Mouse (Mus musculus) forelimb bud, embryonic 11.5 days (tissue): ENCODE data around the gene Cdk8.
A peak's percentile ranks its signal among the peaks of the same experiment; 100 is the strongest.
"Not testable (repeated sequence)": the region's sequence is repeated elsewhere in the genome, so short reads cannot be mapped to it uniquely, and the experiment has no call there.

Source experiments
- DNase-seq: peaks from one replicate; pipeline ENCODE4 v3.0.0-alpha.2; 2012; ENCODE audit warnings: low read depth, low spot score

Gene Cdk8

DNA sequence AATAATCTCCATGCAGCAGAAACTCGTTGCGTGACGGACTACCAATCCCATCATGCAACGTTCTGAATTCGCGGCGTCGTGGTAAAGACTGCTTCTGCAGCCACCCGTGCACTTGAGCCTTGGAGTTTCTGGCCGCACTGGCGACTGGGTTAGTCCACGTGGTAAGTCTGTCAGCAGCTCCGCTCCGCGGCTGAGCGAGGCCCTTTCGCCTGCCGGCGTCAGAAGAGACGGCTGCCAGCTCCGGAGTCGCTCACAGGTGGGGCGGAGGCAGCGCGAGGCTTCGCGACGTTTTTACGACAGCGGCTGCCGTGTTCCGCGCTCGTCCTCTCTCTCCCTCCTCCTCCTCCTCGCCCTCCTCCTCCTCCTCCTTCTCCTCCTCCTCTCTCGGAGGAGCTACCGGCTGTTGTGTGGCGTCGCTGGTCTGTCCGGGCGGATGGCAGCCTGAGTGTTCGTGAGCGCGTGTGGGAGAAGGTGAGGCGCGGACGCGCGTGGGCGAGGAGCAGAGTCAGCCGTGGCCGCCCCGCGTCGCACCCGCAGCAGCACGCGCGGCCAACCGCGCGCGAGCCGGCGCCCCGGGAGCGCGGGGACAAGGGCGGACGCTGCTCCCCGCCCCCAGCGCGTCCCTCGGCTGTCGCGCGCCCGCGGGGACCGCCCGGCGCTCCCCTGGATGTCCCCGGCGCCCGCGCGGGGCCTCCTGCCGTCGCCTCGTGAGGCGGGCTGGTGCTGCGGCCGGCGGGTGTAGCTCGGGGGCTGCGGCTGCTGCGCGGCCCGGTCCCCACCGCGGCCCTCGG lies at the start of gene Cdk8:
Gene Cdk8, plus strand, starts transcription at position 367 of the 791 bp plus-strand sequence.
- DNase-seq: peak; percentile 95

DNA sequence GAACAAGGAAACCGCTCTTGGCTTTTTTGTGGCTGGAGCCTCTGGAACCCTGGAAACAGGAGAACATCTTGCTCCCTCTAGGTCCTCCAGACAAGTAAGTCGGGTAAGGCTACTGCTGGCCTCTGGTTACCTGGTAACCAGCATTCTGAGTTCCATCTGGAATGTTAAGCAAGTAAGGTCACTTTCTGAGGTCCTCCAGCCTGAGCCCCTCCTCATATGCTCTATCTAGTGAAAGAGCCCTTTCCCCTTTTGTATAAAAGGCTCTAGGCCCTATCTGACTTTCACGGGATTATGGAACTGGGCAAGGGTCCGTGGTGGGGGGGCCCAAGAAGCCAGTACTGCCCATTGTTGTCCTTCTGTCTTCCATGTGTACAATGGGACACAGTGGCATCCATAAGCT lies 45.8 kb upstream of the Cdk8 start, which contains the start of gene 1700001J03Rik:
Gene 1700001J03Rik, minus strand, starts transcription at position 101 of the 400 bp plus-strand sequence.
- DNase-seq: not testable (repeated sequence)

DNA sequence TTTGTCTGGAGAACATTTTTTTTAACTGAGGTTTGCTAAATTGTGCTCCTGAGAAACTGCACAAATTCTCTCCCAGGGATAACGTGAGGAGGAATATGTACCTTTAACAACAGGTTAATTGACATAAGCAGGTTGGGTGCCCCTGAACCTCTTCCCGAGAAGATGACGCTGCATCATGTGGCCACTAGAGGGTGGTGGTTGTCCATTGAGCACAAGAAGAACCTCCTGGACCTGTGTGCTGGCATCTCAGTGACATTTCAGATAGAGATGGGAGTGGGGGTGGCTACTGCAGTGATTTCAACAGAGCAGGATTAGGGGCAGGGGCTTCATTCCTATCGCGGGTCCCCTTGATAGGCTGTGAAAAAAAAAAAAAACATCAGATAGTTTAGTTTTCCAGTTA lies 43.6 kb upstream of the Cdk8 start:
- not testable (repeated sequence) for DNase-seq

DNA sequence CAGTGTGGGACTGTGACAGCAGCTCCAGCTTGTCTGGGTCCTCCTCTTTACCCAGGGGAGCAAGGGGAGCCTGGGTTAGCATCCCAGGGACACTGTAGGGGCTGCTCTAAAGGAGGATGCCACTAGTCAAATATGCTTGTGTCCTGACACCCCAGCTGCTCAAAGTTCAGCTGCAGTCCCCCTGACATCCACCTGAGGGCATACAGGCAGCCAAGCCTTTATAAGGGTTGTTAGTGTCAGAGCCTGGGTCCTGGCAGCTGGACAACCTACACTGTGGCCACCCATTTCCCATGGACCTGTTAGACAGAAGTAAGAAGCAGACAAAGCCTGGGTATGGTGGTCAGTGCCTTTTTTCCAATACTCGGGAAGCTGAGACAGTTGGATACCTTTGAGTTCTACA lies 42.9 kb upstream of the Cdk8 start:
- no peak for DNase-seq

DNA sequence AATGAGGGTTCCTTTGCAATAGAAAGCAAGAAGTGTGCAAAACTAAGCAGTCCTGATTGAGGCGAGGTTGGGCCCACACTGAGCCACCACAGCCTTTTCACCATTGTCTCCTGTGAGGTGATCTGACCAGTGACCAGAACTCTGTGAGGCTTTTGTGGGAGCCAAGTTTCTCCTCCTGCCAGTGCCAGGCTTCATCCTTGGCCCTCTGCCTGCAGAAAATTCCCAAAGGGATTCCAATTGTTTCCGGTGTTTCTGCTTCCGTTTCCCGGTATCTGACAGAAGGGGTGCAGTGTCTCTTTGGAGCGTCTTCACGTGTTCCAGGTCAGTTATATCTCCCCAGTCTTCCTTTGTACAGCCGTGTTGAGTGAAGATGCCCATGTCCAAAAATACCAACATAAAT lies 42.3 kb upstream of the Cdk8 start:
- DNase-seq: no peak

DNA sequence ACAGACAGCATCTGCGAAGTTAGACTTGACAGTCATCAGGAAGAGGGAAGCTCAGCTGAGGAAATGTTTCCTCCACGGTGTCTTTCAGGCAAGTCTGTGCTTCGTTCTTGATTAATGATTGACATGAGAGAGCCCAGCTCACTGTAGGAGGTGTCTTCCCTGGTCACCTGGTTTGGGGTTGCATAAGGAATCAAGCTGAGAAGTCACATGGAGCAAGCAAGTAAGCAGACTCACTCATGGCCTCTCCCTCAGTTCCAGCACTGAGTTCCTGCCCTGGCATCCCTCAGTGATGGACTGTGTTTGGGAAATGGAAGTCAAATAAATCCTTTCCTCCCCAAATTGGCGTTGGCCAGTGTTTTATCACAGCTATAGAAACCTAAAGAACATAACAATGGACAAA lies 40.9 kb upstream of the Cdk8 start:
- no peak for DNase-seq

DNA sequence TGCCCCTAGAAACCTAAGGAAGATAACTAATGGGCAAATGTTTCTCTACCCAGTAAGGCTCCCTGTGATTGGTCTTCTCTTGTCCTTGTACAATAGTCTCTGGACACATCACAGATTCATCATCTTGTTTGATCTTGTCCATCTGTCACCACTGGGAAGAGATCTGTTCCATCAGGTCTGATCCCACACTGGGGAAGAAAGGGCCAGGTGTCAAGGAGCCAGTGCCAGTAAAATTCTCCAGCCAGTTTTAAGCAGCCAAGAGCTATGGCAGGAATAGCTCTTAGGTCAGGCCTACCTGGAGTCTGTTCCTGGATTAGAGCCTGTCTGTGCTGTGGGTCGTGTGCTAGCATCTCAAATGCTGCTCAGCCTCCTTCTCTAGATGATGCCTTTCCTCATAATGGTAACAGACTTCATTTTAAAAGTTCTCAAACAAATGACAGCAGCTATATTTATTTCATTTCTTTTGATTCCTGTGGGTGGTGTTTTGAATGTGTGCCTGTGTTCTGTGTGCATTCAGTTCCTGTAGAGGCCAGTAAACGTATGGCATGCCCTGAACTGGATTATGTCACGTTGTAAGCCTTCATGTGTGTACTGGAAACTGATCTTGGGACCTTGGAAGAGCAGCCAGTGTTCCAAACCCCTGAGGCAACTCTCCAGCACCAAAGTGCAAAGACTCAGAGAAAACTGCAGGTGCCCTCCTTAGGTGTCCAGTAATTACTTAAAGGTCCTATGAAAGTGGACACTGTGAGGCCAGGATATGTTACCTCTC lies 40.3 kb upstream of the Cdk8 start:
- no peak for DNase-seq

DNA sequence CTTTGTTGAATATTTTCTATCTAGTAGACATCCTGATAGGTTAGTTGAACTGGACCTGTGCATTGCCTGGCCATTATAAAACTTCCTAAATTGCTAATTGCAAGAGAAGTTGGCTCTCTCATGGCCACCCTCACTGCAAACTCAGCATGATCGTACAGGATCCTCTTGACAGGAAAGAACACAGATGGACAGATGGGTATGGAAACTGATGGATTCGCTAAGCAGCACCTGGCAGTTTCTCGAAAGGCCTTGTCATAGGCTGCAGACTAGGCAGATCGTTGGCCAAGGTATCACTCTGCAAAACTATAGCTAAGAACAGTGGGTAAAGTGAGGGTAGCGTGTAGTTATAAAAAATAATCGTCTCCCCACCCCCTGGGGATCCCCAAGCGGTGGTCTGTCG lies 37.7 kb upstream of the Cdk8 start:
- no peak for DNase-seq

DNA sequence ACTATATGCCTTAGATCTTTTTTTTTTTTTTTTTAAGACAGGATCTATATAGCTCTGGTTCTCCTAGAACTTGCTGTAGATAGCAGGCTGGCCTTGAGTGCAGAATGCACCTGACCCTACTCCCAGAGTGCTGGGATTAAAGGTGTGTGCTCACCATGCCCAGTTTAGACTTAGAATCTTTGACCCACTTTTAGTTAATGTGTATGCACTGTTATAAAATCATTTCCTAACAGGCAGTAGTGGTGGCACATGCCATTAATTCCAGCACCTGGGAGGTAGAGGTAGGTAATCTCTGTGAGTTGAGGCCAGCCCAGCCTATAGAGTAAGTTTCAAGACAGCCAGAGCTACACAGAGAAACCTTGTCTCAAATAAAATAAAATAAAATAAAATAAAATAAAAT lies 32.0 kb upstream of the Cdk8 start:
- no peak for DNase-seq

DNA sequence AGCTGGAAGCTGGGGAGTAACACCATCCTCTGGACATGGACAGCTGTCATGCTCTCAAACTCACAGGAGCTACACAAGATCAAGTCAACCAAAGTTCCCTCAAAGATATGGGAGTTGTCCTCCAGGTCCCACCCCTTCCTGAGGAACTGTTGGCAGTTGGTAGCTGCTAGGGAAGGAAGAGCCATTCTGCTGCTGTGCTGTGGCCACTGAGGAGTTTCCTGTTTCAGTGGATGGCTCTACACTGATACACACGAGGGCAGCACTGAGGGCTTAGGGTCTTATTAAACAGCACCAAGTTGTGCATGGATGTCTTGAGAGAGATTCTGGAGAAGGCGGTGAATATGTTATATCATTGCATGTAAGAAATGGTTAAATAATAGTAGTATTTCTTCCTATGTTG lies 31.5 kb upstream of the Cdk8 start:
- DNase-seq: no peak

DNA sequence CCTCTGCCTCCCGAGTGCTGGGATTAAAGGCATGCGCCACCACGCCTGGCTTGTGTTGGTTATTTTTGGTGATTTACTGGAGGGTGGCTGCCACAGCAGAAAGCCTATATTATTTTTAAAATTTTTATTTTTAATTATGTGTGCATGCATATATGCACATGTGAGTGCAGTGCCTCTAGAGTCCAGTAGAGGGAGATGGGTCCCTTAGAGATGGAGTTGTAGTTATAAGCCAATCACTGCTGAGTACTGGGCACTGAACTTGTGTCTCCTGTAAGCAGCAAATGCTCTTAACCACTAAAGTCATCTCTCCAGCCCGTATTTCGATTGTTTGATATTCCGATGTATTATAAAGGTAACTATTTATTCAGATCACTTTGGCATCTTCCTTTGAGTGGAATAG lies 30.4 kb upstream of the Cdk8 start:
- no peak for DNase-seq

DNA sequence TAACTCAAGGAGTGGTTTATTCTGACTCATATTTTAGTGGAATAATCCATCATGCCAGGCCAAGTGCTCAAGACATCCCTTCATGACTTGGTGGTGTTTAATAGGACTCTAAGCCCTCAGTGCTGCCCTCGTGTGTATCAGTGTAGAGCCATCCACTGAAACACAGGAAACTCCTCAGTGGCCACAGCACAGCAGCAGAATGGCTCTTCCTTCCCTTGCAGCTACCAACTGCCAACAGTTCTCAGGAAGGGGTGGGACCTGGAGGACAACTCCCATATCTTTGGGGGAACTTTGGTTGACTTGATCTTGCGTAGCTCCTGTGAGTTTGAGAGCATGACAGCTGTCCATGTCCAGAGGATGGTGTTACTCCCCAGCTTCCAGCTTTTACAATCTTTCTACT lies 27.1 kb upstream of the Cdk8 start:
- no peak for DNase-seq

DNA sequence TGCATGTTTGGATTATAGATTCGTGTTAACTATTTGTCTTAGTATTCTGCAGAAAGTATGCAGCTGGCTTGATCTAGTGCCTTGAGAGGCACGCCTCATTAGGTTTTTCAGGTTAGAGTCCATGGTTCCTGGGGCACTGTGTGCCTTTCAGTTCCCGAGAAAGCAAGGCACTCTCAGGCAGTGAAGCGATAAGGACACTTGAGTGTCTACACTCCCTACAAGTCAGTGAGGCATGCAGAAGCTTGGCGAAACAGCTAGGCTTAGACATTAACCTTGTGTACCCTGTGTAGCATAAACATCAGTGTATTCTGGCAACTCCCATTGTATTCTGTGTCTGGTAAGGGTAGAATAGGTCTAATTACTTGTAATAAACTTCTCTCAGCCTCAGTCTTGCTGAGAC lies 25.5 kb upstream of the Cdk8 start:
- no peak for DNase-seq

DNA sequence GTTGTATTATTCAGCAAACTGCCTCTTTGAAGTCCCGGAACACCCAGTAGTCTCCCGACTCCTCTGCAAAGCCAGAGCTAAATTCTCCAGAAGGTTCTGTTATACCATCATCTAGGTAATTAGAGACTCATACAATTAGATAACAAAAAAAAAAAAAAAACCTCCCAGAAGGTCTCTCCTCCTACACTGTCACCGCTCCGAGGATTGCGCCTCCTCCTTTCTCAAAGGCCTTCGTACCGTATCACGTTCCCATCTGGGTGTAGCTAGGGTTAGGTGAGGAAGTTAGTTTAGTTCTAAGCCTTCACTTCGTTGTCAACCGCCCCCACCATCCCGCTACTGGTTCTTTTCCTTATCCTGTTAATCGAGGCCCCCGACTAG lies 10.5 kb upstream of the Cdk8 start:
- no peak for DNase-seq

DNA sequence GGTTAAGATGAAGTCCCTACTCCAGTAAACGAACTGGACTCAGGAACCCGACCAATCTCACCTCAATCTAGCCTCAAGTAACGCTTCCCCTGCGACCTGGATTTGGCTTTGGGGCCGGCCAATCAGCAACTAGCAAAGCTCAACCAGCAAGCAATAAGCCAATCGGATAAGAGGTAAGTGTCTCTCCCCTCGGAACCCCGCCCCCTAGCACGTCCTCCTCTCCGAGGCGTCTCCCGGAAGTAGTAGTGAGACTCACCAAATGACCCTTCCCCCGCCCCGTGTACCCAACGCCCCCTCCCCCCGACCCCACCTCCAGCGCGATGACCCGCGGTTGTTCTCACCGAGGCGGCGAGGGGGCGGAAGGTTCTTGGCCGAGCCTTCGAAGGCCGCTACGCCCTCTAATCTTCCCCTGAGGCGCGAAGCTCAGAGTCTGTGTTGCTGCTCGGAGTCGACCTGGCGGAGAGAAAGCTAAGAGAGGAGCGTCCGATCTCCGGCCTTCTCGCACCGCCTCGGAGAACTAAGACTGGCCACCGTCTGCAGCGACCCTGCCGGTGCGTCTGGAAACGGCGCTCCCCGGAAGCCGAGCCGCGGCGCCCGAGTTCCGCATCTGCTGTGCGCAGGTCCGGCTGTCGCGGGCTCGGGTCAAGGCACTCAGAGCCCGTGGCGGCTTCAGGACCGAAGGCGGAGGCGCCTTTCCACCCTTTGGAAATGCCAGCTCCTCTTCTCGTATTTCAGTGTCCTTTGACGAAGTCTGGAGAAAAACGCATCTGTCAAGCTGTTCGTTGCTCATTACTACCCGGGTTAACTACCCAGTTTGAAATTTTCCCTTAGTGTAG lies 9.9 kb upstream of the Cdk8 start, which contains the start of gene Rnf6:
Gene Rnf6, minus strand, starts transcription at position 677 of the 836 bp plus-strand sequence.
- DNase-seq: peak; percentile 94

DNA sequence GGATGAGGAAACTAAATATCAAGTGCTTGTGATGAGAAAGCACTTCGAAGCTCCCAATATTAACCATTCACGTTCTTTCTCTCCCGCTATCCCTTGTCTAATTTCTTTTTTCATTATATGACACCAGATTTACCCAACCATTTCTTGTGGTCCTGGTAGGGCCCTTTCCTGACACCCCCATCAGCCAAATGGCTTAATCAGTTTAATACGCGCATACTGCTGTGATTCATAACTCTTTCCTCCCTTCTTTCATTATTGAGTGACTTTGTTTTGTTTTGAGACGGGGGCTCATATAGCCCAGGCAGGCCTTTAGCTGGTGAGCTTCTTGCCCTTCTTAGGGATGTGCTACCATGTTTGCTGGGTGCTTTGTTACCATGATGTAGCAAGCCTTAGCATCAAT lies 9.3 kb upstream of the Cdk8 start:
- DNase-seq: no peak

DNA sequence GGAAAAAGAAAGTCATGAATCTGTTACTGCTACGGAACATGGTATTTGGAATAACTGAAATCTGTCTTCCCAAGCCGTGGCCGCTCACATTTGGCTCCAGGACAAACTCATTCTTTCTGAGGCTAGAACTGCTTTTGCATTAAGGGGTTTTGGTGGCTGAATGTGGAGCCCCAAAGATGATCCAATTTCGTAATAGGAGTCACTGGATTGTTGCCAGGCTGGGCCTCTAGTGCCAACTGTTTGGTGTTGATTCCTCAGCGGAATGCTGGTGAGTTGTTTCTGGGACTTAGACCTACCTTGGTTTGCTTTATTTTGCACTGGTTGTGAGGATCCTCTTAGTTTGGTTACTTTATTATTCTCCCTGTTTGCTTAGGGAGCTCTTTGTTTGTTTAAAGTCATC lies 7.2 kb upstream of the Cdk8 start:
- no peak for DNase-seq

DNA sequence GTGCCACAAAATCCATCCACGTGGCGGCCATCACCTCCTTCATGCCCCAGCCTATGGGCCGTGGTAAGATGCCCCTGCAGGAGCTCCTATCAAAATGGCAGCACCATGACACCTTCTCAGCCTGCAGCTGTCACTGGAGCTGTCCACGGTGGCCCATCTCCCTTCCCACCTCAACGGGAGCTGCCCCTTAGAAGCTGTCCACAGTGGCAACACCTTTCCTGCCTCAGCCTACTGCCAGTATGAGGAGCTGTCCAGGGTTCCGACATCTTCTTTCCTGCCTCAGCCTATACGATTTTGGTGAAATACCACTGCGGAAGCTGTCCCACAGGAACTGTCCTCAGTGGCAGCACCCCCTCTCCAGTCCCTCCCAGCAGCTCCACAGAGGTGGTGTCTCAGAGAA lies 3.5 kb upstream of the Cdk8 start:
- DNase-seq: no peak

DNA sequence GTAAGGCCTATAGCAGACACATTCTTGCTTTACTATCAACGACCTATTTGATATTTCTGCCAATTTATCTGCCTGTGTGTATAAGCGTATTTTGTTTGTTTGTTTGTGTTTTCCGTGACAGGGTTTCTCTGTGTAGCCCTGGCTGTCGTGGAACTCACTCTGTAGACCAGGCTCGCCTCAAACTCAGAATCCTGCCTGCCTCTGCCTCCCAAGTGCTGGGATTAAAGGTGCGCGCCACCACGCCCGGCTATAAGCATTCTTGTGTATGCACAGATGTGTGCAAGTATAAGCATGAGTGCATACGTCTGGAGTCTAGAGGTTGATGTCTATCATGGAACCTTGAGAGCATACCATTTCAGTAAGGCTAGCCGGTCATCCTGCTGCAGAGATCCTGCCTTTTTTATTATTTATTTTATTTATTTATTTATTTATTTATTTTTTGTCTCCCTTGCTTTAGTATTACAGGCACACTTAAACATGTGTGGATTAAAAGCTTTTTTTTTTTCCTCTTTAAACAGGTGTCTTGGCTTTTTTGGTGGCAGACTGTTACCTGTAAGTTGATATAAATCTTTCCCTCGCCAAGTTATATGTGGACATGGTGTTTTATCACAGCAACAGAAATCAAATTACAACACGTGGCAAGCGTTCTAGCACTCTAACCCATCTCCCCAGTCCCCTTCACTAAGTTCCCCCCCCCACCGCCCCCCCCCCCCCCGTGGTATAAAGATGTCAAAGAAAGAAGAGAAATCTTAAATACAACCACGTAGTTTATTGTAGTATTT lies 970 bp upstream of the Cdk8 start:
- DNase-seq: no peak

DNA sequence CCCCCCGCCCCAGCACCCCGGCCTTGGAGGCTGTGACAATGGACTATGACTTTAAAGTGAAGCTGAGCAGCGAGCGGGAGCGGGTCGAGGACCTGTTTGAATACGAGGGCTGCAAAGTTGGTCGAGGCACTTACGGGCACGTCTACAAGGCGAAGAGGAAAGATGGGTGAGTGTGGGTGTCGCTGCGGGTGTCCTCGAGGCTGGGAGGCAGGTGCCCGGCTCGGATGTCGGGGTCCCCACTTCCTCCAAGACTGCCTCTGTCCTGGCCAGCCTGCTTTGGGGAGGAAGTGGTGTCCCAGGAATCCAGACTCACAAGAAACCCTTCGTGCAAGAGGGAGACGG lies 596 bp downstream of the Cdk8 start:
- no peak for DNase-seq

DNA sequence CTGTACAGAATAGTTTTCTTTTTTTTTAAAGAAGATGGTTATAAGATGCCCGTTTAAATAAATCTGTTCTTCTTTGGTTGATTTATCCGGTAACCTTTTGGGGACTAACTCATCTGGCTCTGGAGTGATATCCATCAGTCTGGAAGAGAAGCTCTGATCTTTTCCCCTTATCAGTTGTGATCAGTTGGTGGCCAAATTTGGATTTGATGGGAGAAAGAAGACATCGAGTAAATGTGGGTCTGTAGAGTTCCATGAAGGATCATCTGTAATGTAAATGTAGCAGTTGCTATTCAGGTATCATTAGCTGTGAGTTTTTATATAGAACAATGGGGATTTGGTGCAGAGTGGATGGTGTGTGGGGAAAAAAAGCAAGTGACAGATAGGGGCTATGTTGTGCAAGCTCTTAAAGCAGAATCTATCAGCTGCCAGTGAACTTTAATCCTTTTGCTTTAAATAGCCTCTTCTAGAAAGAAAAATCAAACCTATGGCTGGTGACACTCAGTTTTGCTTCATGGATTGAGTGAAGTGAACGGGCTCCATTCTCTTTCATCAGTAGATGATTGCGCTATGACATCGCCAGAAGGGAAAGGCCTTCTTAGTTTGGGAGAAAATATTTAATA lies 1.1 kb downstream of the Cdk8 start:
- no peak for DNase-seq
